Mouse (Mus musculus) lung, adult 2 months (tissue): ENCODE measurements at regions not wholly inside any gene's neighbourhood (a gene's known extent, or its start where the extent isn't known, plus 50 kb on each side); places are given as distances from the start of the nearest gene placed in this dataset.

Source experiments
- CTCF ChIP-seq: fragments of 200-500 bp; IDR thresholded peaks from 2 replicates; pipeline ENCODE4 v1.5.1; 2011; ENCODE audit warnings: mild to moderate bottlenecking, low read length, control low read depth; ENCODE audit not compliant: insufficient read depth
- POLR2A ChIP-seq: fragments of 200-500 bp; IDR thresholded peaks from 2 replicates; pipeline ENCODE4 v1.6.1; 2011; ENCODE audit warnings: low read depth, mild to moderate bottlenecking, control low read depth, low read length, borderline replicate concordance; ENCODE audit errors: extremely low read depth

- TF ChIP-seq CTCF = no peak
- TF ChIP-seq POLR2A = no peak
These were observed 163.4 kb downstream of the Rpl10-ps3 start for GRCm38 (mm10) chr9:50181360-50181759.
